Mouse (Mus musculus) left cerebral cortex, adult 9 months (tissue): ENCODE measurements around the gene Atp2b2.

Experiments used
- DNase-seq, 2 experiments: peaks; one replicate each; pipeline ENCODE4 v3.0.0; 2022; ENCODE audit warnings: low spot score in 2 of 2

Atp2b2 gene

DNA sequence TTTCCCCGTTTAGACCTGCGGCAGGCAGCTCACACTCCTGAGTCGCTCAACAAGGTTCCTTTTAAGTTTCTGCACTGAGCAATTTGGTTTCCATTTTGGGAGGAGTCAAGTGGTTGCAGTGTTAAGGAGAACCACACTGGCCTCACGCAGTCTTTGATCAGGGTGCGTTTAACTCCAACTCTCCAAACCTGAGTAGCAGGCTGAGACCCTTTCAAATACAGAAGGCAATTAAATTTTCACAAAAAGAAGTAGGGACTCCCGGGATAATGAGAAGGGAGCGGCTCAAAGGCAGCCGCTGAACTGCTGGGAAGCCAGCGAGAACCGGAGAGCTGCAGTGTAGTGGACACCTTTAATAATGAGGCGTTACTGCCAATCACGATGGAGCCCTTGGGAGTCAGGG lies 100.1 kb downstream of the Atp2b2 start:
- no peak for DNase-seq

DNA sequence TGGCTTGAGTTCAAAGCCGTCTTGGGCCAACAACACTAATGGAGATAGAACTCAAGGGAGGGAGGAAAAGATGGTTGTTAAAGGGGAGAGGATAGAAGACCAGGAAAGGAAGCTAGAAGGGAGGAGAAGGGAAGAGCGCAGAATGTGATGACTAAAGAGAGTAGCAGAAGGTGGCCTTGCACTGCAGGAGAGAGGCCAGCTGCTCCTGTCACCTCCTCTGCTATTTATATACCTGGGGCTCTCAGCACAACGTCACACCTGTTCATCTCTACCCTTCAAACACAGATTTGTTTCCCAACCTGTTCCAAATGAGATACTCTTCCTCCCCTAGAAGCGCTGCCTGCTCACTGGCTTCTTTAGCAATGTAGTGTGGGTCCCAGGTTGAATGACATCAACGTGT lies 101.1 kb downstream of the Atp2b2 start:
- no peak for DNase-seq

DNA sequence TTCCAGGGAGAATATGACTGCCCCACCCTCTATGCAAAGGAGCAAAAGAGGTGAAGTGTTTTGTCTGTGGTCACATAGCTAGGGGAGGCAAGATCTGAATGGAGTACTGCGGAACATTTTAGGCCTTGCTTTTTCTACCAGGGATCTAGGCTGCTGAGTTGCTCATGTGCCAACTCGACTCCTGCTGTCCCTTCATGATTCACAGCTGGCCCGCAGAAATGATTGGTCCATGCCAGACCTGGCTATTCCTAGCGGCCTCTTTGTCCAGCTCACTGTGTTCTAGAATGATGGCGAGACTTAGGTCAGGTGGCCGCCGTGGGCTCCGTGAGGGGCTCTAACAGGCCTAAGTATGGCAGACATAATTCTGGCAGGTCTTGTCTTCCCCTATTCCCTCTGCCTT lies 103.0 kb downstream of the Atp2b2 start:
- no peak for DNase-seq

DNA sequence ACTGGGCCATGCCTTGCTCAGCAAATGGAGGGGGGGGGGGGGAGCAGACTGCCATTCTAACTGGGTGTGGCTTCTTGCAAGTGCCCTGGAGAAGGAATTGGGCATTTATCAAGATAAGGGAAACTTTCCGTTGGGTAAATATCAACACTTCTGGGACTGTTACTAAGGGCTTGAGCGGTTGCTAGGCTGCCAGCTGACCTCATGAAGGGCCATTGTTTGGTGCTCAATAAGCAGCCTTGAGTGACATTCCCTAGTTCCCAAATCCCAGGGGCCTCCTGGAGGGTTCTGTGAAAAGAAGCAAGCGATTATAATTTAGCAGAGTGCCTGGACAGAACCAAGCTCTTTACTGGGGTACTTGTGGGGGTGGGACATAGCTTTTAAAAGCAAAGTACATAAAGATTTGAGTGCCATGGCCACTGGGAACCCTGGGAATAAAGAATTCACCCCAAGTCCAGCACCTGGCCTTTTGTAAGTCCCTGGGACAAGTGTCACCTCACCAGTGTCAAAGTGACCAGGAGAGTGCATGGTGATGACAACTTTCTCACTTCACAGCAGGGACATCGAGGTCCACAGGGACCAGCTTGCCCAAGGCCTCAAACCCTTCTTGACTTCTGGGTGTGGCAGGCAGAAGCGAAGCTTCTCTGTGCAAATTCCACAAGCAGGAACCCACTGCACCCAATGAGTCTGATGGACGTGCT lies 105.5 kb downstream of the Atp2b2 start:
- no peak for DNase-seq

DNA sequence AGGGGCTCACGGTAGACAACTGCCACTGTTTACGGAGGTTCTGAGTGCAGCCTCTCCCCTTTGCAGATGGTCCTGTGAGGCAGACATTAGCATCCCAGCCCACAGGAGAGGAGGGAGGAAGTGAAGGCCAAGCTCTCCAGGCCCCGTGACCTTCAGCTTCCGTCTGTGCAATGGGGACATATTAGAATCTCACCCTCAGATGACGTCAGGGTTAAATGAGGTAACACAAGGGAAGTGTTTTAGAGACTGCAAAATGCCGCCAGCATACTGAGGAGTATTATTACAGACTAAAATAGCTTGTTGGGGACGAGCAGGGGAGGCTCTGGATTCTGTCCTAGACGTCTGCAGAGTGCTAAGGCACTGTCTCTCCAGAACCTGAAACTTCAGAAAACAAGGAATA lies 106.3 kb downstream of the Atp2b2 start:
- no peak for DNase-seq

DNA sequence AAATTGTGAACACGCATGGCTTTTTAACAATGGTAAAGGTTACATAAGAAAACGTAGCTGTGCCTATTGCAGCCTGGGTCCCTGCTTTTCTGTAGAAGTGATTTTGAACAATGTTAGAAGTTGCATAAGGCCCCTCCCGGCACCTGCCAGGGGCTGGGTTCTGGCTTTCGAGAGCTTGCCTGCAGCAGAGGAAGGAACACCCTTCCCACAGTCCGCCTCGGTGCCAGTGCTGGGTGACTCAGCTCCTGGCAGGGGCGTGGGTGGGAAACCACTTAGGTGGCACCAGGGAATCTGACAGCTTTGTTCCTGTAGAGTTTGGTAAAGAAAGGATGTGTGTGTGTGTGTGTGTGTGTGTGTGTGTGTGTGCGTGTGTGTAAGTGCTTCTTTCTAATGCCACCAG lies 107.7 kb downstream of the Atp2b2 start:
- peak; percentile 95 to 97 for DNase-seq

DNA sequence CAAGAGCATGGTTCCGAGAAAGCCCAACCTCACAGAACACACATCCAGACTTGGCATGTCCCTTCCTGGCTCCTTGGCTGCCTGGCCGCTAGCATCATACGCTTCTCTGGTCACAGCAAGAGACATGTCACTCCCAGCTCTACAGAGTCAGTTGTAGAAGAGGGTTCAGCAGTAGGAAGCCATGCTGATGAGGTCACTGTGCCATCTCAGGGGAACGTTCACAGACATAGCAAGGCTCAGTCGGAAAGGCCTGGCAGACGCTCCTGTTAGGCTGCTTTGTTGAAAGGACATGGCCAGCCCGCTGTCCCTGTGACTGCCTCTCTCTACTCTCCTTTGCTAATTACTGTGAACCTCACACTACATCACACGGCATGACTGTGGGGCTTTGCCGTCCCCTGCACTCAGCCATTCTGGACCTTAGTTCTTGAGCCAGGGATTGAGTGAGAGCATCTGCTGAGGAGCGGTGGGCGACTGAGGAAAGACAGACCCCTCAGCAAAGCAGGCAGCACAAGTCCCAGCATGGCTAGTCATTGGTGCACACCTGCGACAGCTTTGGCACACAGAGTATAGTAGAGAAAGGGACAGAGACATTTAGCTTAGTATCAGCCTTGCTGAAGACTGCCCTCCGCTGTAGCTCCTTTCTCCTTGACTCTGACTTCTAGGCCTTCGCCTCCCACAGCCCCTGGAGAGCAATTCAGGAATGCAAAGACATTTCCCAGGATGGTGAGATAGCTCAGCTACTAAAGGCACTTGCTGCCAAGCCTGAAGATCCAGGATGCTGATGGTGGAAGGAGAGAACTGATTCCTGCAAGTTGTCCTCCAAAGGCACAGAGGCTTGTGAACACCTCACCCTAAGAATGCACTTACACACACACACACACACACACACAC lies 108.9 kb downstream of the Atp2b2 start:
- DNase-seq: peak in 1 of 2 experiments; percentile 34

DNA sequence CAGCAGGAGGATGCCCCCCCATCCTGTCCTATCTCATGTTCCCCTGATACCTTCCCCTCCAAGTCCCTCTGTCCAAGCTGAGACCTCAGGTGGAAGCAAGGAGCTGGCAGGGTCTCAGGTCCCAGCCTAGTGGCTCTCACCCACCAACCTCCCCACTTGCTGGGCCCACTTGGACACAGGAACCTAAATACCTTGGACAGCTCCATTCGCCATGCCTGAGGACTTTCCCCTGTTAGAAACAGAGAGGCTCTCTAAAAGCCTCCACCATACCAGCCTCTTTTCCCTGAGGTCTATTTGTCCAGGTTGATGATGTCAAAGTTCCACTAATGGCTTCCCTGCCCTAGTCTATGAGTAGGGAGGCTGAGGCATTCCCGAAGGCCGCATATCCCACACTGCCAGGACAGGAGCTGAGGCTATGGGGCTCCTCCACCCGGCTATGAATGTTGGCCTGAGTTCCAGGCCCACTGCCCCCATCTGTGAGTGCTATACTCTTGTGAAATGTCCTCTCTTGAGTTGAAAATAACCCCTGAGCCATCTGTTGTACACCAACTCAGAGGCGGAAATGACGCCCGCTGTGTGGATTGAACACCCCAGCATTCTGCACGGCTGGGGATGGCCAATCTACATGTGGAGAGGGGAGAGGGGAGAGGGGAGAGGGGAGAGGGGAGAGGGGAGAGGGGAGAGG lies 113.1 kb downstream of the Atp2b2 start:
- DNase-seq: peak in 1 of 2 experiments; percentile 70

DNA sequence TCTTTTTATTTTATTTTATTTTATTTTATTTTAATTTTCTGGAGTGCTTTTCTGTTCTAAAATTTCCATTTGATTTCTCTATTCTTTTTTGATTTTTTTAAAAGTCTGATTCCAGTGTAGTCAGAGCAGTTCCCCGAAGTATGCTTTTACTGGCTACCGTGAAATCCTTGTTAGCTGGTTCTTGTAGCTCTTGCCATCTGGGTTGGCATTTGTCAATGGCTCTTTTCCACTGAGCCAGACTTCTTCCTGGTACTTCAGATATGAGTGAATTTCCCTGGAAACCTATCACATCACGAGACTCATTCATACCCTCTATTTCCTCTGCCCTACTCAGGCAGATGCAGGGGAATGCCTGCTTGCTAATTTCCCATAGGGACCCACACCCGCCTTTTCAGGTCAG lies 119.2 kb downstream of the Atp2b2 start:
- DNase-seq: peak in 1 of 2 experiments; percentile 35

DNA sequence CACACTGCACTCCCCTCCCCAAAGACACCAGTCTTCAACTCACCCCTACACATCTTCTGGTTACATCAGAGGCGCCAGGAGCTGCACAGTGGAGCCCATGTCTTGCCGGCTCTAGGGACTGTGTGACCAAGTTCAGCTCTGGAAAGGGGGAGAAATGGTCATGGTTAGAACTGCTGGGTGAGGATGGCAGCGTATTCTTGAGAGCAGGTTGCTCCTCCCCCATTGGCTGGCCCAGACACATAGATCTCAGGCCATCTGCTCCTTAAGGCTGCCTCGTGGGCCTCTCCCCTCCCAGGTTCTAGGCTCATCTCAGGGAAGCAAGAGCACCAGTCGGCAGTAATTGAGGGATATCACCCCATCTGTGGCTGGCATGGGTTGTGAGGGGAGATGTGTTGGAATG lies 121.9 kb downstream of the Atp2b2 start:
- DNase-seq: no peak

DNA sequence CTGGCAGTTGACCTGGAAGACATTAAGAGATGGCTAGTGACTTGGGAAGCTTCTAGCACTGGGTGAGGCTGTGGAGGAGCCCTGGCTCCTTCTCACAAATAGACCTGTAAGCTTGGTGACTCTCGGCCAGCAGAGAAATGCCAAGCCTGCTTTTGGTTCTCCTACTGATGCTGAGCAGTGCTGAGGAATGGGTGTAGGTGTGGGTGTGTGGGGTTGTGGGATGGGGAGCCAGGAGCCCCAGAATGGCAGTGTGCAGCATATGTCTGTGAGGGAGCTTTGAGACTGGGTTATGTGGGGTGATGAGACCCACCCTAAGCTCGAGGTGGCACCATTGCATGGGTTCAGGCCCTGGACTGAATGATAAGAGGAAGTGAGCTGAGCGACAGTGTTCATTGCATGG lies 129.7 kb downstream of the Atp2b2 start:
- DNase-seq: no peak

DNA sequence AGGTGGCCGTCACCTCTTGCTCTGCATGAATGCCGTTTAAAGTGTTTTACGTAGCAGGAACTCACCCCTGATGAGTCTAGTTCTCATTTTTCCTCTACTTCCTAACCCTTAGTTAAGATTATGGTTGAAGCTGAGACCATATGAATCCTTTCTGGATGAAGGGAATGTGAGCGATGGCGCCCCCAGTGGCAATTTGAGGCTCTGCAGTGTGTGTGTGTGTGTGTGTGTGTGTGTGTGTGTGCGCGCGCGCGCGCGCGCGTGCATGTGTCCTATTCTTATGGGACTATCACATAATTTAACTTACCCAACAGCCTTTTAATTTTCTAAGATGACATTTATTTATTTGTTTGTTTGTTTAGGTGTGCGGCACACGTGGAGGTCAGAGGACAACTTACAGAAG lies 131.3 kb downstream of the Atp2b2 start:
- DNase-seq: no peak

DNA sequence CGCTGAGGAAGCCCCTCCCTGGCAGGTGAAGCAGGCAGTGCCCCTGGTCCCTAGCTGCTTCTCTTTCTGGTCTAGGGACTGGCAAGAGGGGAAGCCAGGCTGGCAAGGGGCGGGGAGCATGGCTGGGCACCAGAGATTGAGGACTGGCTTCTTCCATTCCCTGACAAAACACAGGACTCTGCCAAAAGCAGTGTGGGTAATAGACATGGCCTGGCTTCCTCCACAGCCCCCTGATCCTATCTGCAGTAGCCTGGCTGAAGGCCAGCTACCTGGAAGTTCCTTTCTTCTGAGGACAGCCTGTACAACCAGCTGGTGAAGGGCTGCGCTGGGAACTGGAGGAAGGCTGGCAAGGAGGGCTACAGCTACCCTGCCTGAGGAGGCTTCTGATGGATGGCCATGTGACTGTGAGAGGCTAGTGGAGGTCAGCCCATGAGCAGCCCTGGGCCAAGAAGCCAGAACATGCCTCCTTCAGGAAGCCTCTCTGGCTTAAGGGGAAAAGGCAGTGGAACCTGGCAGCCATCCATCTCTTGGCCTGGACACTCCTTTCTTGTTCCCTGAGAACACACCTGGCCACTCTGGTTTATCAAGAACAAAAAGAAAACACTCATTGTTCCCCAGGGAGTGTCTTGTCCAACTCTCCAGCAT lies 131.9 kb downstream of the Atp2b2 start:
- no peak for DNase-seq

DNA sequence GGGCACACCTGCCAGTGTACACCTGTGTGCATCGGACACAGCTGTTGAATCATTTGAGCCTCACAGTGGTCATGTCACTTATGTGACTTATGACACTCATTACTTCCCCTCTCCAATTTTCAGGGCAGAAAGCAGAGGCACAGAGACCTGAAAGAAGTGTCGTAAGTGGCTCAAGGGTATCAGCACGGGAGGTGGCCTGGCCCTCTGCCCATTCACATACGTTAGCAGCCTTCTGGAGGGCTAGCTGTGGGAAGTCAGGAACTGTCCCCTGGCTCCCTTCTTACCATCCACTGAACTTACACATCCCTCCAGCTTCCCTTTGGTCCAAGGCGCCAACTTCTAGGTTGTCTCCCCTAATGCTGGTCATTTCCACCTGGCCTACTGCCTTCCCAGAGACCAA lies 132.6 kb downstream of the Atp2b2 start:
- no peak for DNase-seq

DNA sequence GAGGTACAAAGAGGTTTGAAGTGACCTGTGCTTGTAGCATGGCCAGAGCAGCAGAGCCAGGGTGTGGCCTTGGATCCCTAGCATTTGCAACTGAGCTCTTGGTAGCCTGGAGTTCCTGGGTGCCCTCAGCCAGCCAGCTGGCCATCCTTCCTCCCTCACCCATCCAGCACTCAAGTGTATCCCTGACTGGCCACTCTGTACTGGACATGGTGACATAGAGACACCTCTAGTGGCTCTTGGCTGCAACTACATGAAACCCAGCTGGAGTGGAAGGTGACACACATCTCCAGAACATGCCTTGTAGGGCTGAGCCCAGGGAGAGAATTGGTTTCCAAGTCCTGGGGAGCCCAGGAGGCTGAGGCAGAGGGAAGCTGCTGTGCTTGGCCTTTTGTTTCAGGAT lies 134.3 kb downstream of the Atp2b2 start:
- no peak for DNase-seq

DNA sequence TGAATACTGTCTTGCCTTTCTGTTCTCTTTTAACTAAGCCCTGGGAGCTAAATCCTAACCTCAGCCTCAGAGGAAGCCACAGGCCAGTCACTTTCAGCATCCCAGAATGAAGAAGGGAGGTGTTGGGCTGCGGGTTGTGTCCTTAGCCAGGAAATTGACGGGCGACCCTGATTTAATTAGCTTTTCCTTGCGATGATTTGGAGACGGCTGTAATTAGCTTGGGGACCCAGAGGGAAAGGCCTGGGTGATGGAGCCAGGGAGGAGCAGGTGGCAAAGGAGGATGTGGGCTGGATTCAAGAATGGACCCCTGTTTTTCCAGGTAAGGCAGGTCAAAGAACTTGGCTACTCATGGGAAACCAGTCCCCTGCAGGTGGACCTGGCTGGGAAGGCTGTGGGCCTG lies 138.0 kb downstream of the Atp2b2 start:
- DNase-seq: no peak

DNA sequence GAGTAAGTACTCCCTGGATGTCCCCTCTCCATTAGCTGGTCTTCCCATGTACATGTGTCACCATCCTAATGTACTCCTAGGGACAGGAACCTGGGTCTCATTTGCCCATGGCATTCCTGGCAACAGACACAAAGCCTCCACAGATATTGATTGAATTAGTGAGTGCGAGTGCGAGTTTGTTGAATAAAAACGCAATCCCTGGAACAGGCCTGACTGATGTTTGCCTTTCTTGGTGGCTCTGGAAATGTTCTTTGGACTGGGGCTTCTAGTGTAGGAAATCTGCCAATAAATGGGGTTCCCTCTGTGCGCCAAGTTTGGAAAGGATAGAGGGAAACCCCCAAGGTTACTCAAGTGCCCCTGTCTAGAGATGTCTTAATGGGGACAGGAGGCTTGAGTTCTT lies 146.4 kb downstream of the Atp2b2 start:
- DNase-seq: no peak

DNA sequence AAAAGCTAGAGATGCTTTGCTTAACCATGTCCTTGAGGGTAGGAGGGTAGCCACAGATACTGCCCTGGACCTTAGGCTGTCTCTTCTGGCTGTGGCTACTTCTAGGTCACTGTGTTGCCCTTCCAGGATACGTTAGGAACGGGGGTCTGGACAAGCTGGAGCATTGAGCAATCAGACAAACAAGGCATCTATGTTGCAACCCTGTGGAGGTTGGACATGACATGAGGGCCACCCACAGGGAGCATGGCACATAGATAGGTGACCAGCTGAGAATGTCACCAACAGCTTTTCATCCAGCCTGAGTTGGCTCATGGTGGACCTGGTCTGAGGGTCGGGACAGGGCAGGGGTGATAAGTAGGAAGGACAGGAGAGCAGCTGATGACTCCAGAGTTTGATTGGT lies 148.4 kb downstream of the Atp2b2 start:
- DNase-seq: no peak

DNA sequence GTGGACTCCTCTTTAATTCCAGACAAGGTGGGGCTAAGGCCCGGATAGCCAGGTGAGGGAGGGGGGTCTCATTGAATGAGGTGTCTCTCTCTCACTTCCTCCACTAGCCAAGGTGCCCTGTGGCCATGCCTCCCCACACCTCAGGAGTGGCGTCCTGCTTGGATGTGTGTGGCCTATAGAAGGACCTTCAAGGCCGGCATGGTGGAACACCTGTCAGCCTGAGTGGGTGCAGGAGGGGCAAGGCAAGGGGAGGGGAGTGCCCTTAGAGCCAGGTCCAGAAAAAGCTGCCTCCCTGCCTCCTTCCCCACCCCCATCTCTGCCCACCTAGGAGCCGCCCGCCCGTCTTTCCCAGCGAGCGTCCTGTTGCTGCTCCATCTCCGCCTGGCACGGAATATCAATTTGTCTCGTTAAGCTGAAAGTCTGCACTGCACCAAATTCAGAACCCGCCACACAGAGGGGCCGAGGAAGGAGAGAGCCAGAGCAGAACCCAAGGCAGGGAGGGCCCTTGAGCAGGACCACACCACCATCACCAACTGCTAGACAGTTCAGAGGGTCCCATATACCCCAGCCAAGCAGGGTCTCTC lies 150.2 kb downstream of the Atp2b2 start:
- DNase-seq: no peak

DNA sequence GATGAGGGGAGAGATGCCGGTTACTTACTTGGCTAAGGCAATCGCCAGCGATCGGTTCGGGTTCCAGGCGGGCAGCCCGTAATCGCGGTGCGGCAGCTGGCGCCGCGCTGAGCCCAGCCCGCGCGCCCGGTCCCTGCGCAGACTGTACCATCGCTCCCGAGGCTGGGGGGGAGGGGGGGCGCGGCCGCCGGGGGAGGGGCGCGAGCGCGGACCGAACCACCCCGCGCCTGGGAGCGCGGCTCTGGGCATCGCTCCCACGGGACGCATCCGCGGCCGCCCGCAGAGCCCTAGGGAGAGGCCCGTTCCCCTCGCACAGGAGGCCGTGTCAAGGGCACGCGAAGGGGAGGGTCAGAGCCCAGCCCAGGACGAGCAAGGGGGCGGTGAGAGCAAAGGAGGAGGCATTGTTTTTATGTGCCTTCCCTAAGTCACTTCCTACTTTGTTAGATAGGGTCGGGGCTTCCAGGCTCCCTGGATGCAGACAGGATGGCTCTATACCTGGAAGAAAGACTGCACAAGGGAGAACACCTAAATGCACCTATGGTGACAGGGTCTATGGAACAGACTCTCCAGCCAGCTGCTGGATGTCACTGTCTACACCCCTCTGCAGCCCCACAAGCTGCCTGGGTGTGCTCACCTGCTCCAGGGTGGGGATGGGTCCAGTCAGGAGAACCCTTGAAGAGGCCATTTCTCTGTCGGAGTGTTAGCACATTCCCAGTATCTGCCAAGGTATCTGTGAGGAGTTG lies 151.0 kb downstream of the Atp2b2 start:
- peak in 1 of 2 experiments; percentile 51 for DNase-seq

DNA sequence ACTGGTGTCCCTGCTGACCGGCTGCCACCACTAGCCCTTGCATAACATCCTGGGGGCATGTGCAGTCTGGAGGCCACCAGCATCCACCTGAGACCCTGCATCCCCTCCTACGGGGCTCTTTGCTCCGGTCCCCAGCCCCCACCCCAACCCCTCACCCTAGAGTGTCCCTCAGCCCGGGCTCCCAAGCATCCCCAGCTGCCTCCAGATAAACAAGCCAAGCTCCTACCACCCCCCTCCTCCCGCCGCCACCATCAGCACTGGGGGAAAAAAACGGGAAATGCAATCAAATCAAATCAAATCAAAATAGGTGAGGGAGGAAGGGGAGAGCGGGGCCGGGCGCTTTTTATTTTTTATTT lies 151.6 kb downstream of the Atp2b2 start:
- no peak for DNase-seq
